Mouse (Mus musculus): Measurements from ENCODE around the gene Phf5a. TPM values are rescaled to one million over a fixed set of nuclear protein-coding genes. Genes with fewer than 3 reads are reported as not detected.

Phf5a gene
- total and polyA plus RNA-seq, 2 experiments from 2014 or later = 41.5 to 107 TPM

- H3K9me3 ChIP-seq (ENCODE audit: low read length) = no peaks in the 10 kb centered on the region
- H3K27me3 ChIP-seq (ENCODE audit: insufficient read depth, low read length) = no peaks in the 10 kb centered on the region
- no peak for ATAC-seq
- peak overlapping the region; percentile 85 for H3K4me2 ChIP-seq (ENCODE audit: low read depth)
- WGBS = 2% methylated on average over 14 of the region's 14 CpGs
- H3K4me3 ChIP-seq (ENCODE audit: low read depth, low read length) = peak overlapping the region; percentile 81
- peaks cover 14% of the 10 kb centered on the region for H3K4me1 ChIP-seq (ENCODE audit: insufficient read depth)
- DNase-seq = no peak
- peak overlapping the region; percentile 95; the same call in 1 of the 2 replicates for H3K27ac ChIP-seq (ENCODE audit: low read depth, low read length)
- TF ChIP-seq CTCF (IDR thresholded peaks at IDR 0.05; ENCODE audit: low read depth) = no peak
- H3K9ac ChIP-seq = peak overlapping the region; percentile 67
- peaks cover 4% of the 10 kb centered on the region; the same call in 1 of the 2 replicates for H3K36me3 ChIP-seq (ENCODE audit: insufficient read depth)
These were observed 14.6 kb downstream of the Phf5a start for GRCm38 (mm10) chr15:81856938-81857723.

GRCm38 (mm10) chr15:81856030-81856790, 15.5 kb downstream of the Phf5a start:
- Histone ChIP-seq H3K36me3 (ENCODE audit: insufficient read depth) (peaks cover 11% of the 10 kb centered on the region), H3K4me3 (ENCODE audit: low read depth, low read length) (peak overlapping the region; percentile 81), H3K9me3 (ENCODE audit: low read length) (no peaks in the 10 kb centered on the region), H3K9ac (peak overlapping the region; percentile 67), H3K27ac (ENCODE audit: low read depth, low read length) (peak overlapping the region; percentile 95), H3K27me3 (ENCODE audit: insufficient read depth, low read length) (no peaks in the 10 kb centered on the region), H3K4me2 (ENCODE audit: low read depth) (peak overlapping the region; percentile 85), H3K4me1 (ENCODE audit: insufficient read depth) (peaks cover 14% of the 10 kb centered on the region)
- peak; percentile 90 for DNase-seq
- peak; percentile 84 for ATAC-seq
- WGBS = 2% methylated on average over 28 of the region's 28 CpGs
- no peak for TF ChIP-seq CTCF (IDR thresholded peaks at IDR 0.05; ENCODE audit: low read depth)

- WGBS = 92% methylated on average over 7 of the region's 7 CpGs
- H3K9me3 ChIP-seq (ENCODE audit: low read length) = no peaks in the 10 kb centered on the region
- H3K4me1 ChIP-seq (ENCODE audit: insufficient read depth) = 0 out of 2 replicates have a peak, but pooled peaks cover 5% of the 10 kb centered on the region
- H3K27me3 ChIP-seq (ENCODE audit: insufficient read depth, low read length) = no peaks in the 10 kb centered on the region
- H3K9ac ChIP-seq = no peak overlapping the region
- DNase-seq (no peak), ATAC-seq (no peak)
- H3K4me2 ChIP-seq (ENCODE audit: low read depth) = no peak overlapping the region
- no peak overlapping the region for H3K4me3 ChIP-seq (ENCODE audit: low read depth, low read length)
- TF ChIP-seq CTCF (IDR thresholded peaks at IDR 0.05; ENCODE audit: low read depth) = no peak
- H3K36me3 ChIP-seq (ENCODE audit: insufficient read depth) = peaks cover 32% of the 10 kb centered on the region
- no peak overlapping the region for H3K27ac ChIP-seq (ENCODE audit: low read depth, low read length)
These were observed 18.6 kb downstream of the Phf5a start for GRCm38 (mm10) chr15:81853081-81853480.

GRCm38 (mm10) chr15:81852411-81853000, 19.2 kb downstream of the Phf5a start:
- Histone ChIP-seq H3K36me3 (ENCODE audit: insufficient read depth) (peaks cover 37% of the 10 kb centered on the region), H3K27me3 (ENCODE audit: insufficient read depth, low read length) (no peaks in the 10 kb centered on the region), H3K27ac (ENCODE audit: low read depth, low read length) (no peak overlapping the region), H3K9ac (no peak overlapping the region), H3K9me3 (ENCODE audit: low read length) (no peaks in the 10 kb centered on the region), H3K4me2 (ENCODE audit: low read depth) (no peak overlapping the region), H3K4me3 (ENCODE audit: low read depth, low read length) (no peak overlapping the region), H3K4me1 (ENCODE audit: insufficient read depth) (0 out of 2 replicates have a peak, but pooled peaks cover 5% of the 10 kb centered on the region)
- DNase-seq = no peak
- 92% methylated on average over 9 of the region's 9 CpGs for whole genome bisulfite sequencing
- TF ChIP-seq CTCF (IDR thresholded peaks at IDR 0.05; ENCODE audit: low read depth) = no peak
- no peak for ATAC-seq

- TF ChIP-seq CTCF (IDR thresholded peaks at IDR 0.05; ENCODE audit: low read depth) = no peak
- Histone ChIP-seq H3K9me3 (ENCODE audit: low read length) (no peaks in the 10 kb centered on the region), H3K27me3 (ENCODE audit: insufficient read depth, low read length) (no peaks in the 10 kb centered on the region), H3K36me3 (ENCODE audit: insufficient read depth) (peaks cover 37% of the 10 kb centered on the region), H3K27ac (ENCODE audit: low read depth, low read length) (no peak overlapping the region), H3K4me3 (ENCODE audit: low read depth, low read length) (no peak overlapping the region), H3K4me1 (ENCODE audit: insufficient read depth) (0 out of 2 replicates have a peak, but pooled peaks cover 2% of the 10 kb centered on the region), H3K9ac (no peak overlapping the region), H3K4me2 (ENCODE audit: low read depth) (no peak overlapping the region)
- no peak for ATAC-seq
- WGBS = 95% methylated on average over 15 of the region's 15 CpGs
- DNase-seq = no peak
These were observed 20.3 kb downstream of the Phf5a start for GRCm38 (mm10) chr15:81851375-81851774.

GRCm38 (mm10) chr15:81850718-81851117, 21.0 kb downstream of the Phf5a start:
- 88% methylated on average over 14 of the region's 14 CpGs for WGBS
- no peak for DNase-seq

More at GRCm38 (mm10) chr15:81850718-81851117, 21.0 kb downstream of the Phf5a start:
- Histone ChIP-seq H3K9me3 (ENCODE audit: low read length) (no peaks in the 10 kb centered on the region), H3K4me2 (ENCODE audit: low read depth) (no peak overlapping the region), H3K4me3 (ENCODE audit: low read depth, low read length) (no peak overlapping the region), H3K27ac (ENCODE audit: low read depth, low read length) (no peak overlapping the region), H3K36me3 (ENCODE audit: insufficient read depth) (peaks cover 37% of the 10 kb centered on the region), H3K9ac (no peak overlapping the region), H3K27me3 (ENCODE audit: insufficient read depth, low read length) (no peaks in the 10 kb centered on the region), H3K4me1 (ENCODE audit: insufficient read depth) (0 out of 2 replicates have a peak, but pooled peaks cover 1% of the 10 kb centered on the region)
- ATAC-seq = no peak
- no peak for TF ChIP-seq CTCF (IDR thresholded peaks at IDR 0.05; ENCODE audit: low read depth)
